ENCODE assay signal across 10 mouse cellular contexts in the genomic region with DNA sequence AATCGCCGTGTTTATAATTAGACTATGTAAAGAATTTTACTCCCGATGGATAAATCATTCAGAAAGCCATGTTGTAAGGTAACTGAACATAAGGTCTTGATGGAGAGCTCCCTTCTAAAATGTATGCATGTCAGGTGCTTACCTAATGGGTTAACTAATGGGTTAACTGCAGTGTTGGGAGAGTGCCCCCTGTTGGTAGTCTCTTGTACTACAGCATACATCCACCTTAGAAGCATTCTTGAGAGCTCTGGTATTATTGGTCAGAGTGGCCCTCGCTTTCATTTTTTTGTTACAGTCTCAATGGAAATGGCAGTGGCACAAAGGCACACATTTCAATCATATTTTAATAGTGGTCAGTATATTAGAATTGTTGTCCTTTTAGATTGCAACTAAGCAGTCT.
A peak's percentile ranks its signal among the peaks of the same experiment; 100 is the strongest.
DNase-seq lines count a peak whose midpoint lies in the region; ATAC-seq and TF ChIP-seq lines count a peak whose summit lies in the region.
"Had no signal": no experiment of that assay in that cellular context is flagged by ENCODE, and none has a peak within 500 bp of the region (broad histone marks: within the 10 kb centered on the region; RNA-seq: fewer than 3 reads in every experiment).

No protein-coding gene starts in this region.

- no peak overlapping the region for H3K9ac ChIP-seq in forebrain, embryonic 14.5 days (ENCODE audit: low read length)
- H3K9ac ChIP-seq in forebrain, embryonic 11.5 days (ENCODE audit: low read length), result no peak overlapping the region
- no peak overlapping the region for H3K9ac ChIP-seq in liver, postnatal 0 days (replicated peaks)

- no peaks in the 10 kb centered on the region for H3K36me3 ChIP-seq in forebrain, embryonic 14.5 days (ENCODE audit: control insufficient read depth, insufficient read depth, low read length)
- no peaks in the 10 kb centered on the region for H3K36me3 ChIP-seq in forebrain, embryonic 11.5 days (ENCODE audit: control insufficient read depth, insufficient read depth, low read length)
- no peaks in the 10 kb centered on the region for H3K36me3 ChIP-seq in liver, postnatal 0 days (replicated peaks; ENCODE audit: insufficient read depth, low read length)
- H3K36me3 ChIP-seq: G1E had no signal

- DNase-seq in forebrain, embryonic 14.5 days (ENCODE audit: low spot score), result peak; percentile 18
- DNase-seq in forebrain, embryonic 11.5 days (ENCODE audit: low spot score), result no peak
- peak; percentile 21 for DNase-seq in liver, postnatal 0 days
- no peak for DNase-seq in liver
- DNase-seq in brain, embryonic 14.5 days (ENCODE audit: low read depth), result peak; percentile 28
- DNase-seq in mesoderm, embryonic 11.5 days (ENCODE audit: low read depth, low spot score), result peak; percentile 53
- DNase-seq in adrenal gland, adult 2 months, result no peak
- DNase-seq: cerebellum, postnatal 25 days had no signal

- TF ChIP-seq EP300 in liver, postnatal 0 days (IDR thresholded peaks at IDR 0.05; ENCODE audit: low read depth), result no peak

- no peaks in the 10 kb centered on the region for H3K4me1 ChIP-seq in forebrain, embryonic 14.5 days (ENCODE audit: control insufficient read depth, insufficient read depth, low read length)
- no peaks in the 10 kb centered on the region for H3K4me1 ChIP-seq in forebrain, embryonic 11.5 days (replicated peaks; ENCODE audit: control insufficient read depth, insufficient read depth, low read length)
- H3K4me1 ChIP-seq in liver, postnatal 0 days (ENCODE audit: insufficient read depth), result no peaks in the 10 kb centered on the region

- no peak overlapping the region for H3K4me3 ChIP-seq in forebrain, embryonic 14.5 days (ENCODE audit: low read depth, low read length)
- H3K4me3 ChIP-seq in forebrain, embryonic 11.5 days (ENCODE audit: low read depth, low read length), result no peak overlapping the region
- no peak overlapping the region for H3K4me3 ChIP-seq in liver, postnatal 0 days (ENCODE audit: low read depth, low read length)

- H3K27me3 ChIP-seq in forebrain, embryonic 14.5 days (replicated peaks; ENCODE audit: control insufficient read depth, insufficient read depth, low read length), result no peaks in the 10 kb centered on the region
- no peaks in the 10 kb centered on the region for H3K27me3 ChIP-seq in forebrain, embryonic 11.5 days (ENCODE audit: control insufficient read depth, insufficient read depth, low read length)
- H3K27me3 ChIP-seq in liver, postnatal 0 days (ENCODE audit: insufficient read depth, low read length), result no peaks in the 10 kb centered on the region

- no peaks in the 10 kb centered on the region for H3K9me3 ChIP-seq in forebrain, embryonic 14.5 days (replicated peaks; ENCODE audit: control insufficient read depth, low read length)
- no peaks in the 10 kb centered on the region for H3K9me3 ChIP-seq in forebrain, embryonic 11.5 days (ENCODE audit: control insufficient read depth, low read length)
- no peaks in the 10 kb centered on the region for H3K9me3 ChIP-seq in liver, postnatal 0 days (ENCODE audit: low read length)

- no peak overlapping the region for H3K4me2 ChIP-seq in forebrain, embryonic 14.5 days (ENCODE audit: low read length)
- H3K4me2 ChIP-seq in forebrain, embryonic 11.5 days (ENCODE audit: low read depth, low read length, severe bottlenecking), result no peak overlapping the region
- H3K4me2 ChIP-seq in liver, postnatal 0 days (ENCODE audit: low read depth, low read length), result no peak overlapping the region

- no peak overlapping the region for H3K27ac ChIP-seq in forebrain, embryonic 14.5 days (ENCODE audit: low read depth, low read length)
- H3K27ac ChIP-seq in forebrain, embryonic 11.5 days (ENCODE audit: low read depth, low read length), result no peak overlapping the region
- no peak overlapping the region for H3K27ac ChIP-seq in liver, postnatal 0 days (ENCODE audit: low read depth)

- peak; percentile 75 for TF ChIP-seq CTCF in liver, postnatal 0 days (IDR thresholded peaks at IDR 0.05; ENCODE audit: low read depth)
- peak; percentile 50; the same call in 1 of the 2 replicates for TF ChIP-seq CTCF in brain, embryonic 14.5 days (IDR thresholded peaks at IDR 0.05; ENCODE audit: borderline replicate concordance, extremely low read depth, insufficient read depth, insufficient read length)

- ATAC-seq in forebrain, embryonic 14.5 days, result no peak
- no peak for ATAC-seq in forebrain, embryonic 11.5 days (replicated peaks; ENCODE audit: low FRiP score)
- ATAC-seq in liver, postnatal 0 days, result no peak
- ATAC-seq in erythroid progenitor cell, adult 5-6 weeks (replicated peaks; ENCODE audit: low FRiP score, poor library complexity, severe bottlenecking), result no peak

- no peak for TF ChIP-seq POLR2A in brain, embryonic 14.5 days (IDR thresholded peaks at IDR 0.05; ENCODE audit: borderline replicate concordance, extremely low read depth, insufficient read depth, insufficient read length, poor library complexity, severe bottlenecking)

- WGBS in forebrain, embryonic 14.5 days, result 88% methylated on average over 4 of the region's 4 CpGs
- 86% methylated on average over 4 of the region's 4 CpGs for WGBS in forebrain, embryonic 11.5 days
- WGBS in liver, postnatal 0 days (ENCODE audit: insufficient replicate concordance), result 85% methylated on average over 4 of the region's 4 CpGs

Comparison
In these comparisons a context has a peak if more than half of its experiments do, and no peak if none do; other contexts are left out.
1. DNase-seq: peak in forebrain, embryonic 14.5 days (single experiment), liver, postnatal 0 days (single experiment), brain, embryonic 14.5 days (single experiment) and mesoderm, embryonic 11.5 days (single experiment); none in forebrain, embryonic 11.5 days (single experiment), liver (single experiment) and adrenal gland, adult 2 months (single experiment).